Mouse (Mus musculus): ENCODE measurements around the gene Camkv. TPM values are rescaled to one million over a fixed set of nuclear protein-coding genes. Genes with fewer than 3 reads are reported as not detected.

Gene Camkv
- polyA plus RNA-seq, 1 experiment from 2014 or later, result 17.5 TPM

DNA sequence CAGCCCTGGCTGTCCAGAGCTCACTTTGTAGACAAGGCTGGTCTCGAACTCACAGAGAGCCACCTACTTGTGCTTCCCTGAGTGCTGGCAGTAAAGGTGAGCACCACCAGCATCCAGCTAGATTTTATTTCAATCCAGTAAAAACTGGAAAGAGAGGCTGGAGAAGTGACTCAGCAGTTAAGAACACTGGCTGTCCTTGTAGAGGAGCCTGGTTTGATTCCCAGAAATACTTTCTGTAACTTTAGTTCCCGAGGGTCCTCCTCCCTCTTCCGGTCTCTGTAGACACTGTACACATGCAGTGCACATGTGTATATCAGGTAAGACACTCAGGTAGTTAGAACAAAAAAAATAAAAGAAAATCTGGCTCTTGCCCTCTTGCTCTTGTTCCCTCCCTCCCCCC lies 52.5 kb downstream of the Camkv start:
- Histone ChIP-seq H3K9me3 (no peaks in the 10 kb centered on the region), H3K27ac (no peak overlapping the region), H3K4me3 (no peak overlapping the region), H3K36me3 (replicated peaks) (no peaks in the 10 kb centered on the region), H3K4me1 (peaks cover 50% of the 10 kb centered on the region), H3K27me3 (ENCODE audit: poor library complexity, severe bottlenecking) (peaks cover 33% of the 10 kb centered on the region)
- 75% methylated on average over 3 of the region's 3 CpGs for WGBS
- DNase-seq (ENCODE audit: extremely low spot score, low spot score), result no peak

DNA sequence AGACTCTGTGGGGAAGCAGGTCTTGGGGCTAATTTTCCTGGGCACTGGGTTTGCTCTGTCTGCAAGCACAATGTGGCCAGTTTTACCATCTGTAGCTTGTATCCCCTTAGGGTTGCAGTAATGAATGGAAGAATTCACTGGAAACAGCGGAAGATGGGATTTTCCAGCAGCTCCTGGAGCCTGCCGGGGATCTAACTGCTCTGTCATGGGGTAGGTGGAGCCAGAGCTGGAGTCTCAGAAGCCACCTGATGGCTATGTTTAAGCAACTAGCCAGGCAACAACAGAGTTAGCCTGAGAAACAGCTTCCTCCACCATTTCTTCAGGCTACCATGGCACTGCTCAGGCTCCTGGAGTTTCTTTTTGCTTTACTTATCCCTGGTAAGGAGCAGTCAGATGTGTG lies 56.7 kb downstream of the Camkv start, which contains the start of gene Cdhr4:
TSS of gene Cdhr4 (plus strand) at position 301 of the 400 bp plus-strand sequence.
- 70% methylated on average over 2 of the region's 2 CpGs for WGBS
- peaks cover 11% of the 10 kb centered on the region for H3K4me1 ChIP-seq
- H3K27me3 ChIP-seq (ENCODE audit: poor library complexity, severe bottlenecking), result no peaks in the 10 kb centered on the region
- no peaks in the 10 kb centered on the region for H3K36me3 ChIP-seq (replicated peaks)
- no peaks in the 10 kb centered on the region for H3K9me3 ChIP-seq
- no peak for DNase-seq (ENCODE audit: extremely low spot score, low spot score)
- no peak within 1 kb of the TSS for H3K27ac ChIP-seq
- H3K4me3 ChIP-seq, result no peak within 1 kb of the TSS

DNA sequence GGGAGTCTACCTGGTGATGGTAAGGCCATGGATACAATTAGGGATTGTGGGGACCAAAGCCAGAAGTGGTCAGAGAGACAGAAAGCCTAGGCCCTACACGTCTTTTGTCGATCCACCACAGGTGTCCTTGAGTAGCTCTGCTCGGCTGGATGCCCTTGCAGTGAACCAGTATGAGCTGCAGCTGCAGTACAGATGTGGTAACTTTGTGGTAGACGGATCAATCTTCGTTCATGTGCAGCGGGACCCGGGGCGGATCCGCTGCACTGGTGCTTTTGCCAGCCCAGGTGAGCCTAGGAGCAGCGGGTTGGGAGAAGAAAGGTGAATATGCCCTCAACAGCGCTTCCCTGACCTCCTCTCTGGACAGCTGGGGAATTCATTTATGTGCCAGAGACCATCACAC lies 57.5 kb downstream of the Camkv start:
- no peak for DNase-seq (ENCODE audit: extremely low spot score, low spot score)
- Histone ChIP-seq H3K4me1 (peaks cover 9% of the 10 kb centered on the region), H3K27ac (no peak overlapping the region), H3K9me3 (no peaks in the 10 kb centered on the region), H3K36me3 (replicated peaks) (no peaks in the 10 kb centered on the region), H3K4me3 (no peak overlapping the region), H3K27me3 (ENCODE audit: poor library complexity, severe bottlenecking) (no peaks in the 10 kb centered on the region)
- 77% methylated on average over 11 of the region's 11 CpGs for WGBS

DNA sequence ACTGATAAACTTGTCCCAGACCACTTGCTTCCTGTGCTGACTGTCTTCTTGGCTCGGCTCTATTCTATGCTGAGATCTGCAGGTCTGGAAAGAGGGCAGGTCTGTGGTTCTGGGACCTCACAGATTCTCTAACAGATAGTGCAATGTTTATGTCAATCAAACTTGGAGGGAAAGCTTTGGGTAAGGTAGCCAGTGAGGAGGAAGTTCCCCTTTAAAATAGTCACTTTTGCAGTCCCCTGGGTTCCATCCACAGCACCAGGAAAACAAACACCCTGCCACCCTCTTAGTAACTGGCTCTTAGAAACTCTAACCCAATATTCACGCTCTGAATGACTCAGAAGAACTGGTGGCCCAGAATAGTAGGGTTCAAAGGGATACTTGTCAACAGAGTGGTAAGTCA lies 59.0 kb downstream of the Camkv start:
- no peak overlapping the region for H3K27ac ChIP-seq
- WGBS, result 80% methylated on average over 2 of the region's 2 CpGs
- no peak for DNase-seq (ENCODE audit: extremely low spot score, low spot score)

DNA sequence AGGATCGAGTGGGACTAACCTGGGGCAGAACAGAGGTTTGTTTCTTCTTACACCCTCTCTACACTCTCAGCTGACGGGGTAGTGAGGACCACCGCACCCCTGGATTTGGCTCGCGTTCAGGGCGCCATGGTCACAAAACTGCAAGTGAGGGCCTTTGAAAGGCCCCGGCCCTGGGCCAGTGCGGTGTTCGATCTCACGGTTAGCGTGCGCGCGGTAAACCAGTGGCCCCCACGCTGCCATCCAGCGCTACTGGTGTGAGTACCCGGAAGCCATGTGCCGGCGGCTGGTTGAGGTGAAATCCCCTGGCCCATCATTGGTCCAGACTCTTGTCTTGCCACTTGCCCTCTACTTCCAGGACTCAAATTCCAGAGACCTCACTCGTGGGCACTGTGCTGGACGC lies 60.0 kb downstream of the Camkv start:
- Histone ChIP-seq H3K27ac (no peak overlapping the region), H3K4me1 (peaks cover 3% of the 10 kb centered on the region; the same call in 1 of the 2 replicates), H3K4me3 (no peak overlapping the region), H3K27me3 (ENCODE audit: poor library complexity, severe bottlenecking) (no peaks in the 10 kb centered on the region), H3K9me3 (no peaks in the 10 kb centered on the region), H3K36me3 (replicated peaks) (no peaks in the 10 kb centered on the region)
- DNase-seq (ENCODE audit: extremely low spot score, low spot score), result no peak
- WGBS, result 95% methylated on average over 21 of the region's 21 CpGs

More for the DNA sequence above, 59.0 kb downstream of the Camkv start:
- no peak overlapping the region for H3K4me3 ChIP-seq
- H3K27me3 ChIP-seq (ENCODE audit: poor library complexity, severe bottlenecking), result no peaks in the 10 kb centered on the region
- H3K9me3 ChIP-seq, result no peaks in the 10 kb centered on the region
- peaks cover 3% of the 10 kb centered on the region; the same call in 1 of the 2 replicates for H3K4me1 ChIP-seq
- H3K36me3 ChIP-seq (replicated peaks), result no peaks in the 10 kb centered on the region

DNA sequence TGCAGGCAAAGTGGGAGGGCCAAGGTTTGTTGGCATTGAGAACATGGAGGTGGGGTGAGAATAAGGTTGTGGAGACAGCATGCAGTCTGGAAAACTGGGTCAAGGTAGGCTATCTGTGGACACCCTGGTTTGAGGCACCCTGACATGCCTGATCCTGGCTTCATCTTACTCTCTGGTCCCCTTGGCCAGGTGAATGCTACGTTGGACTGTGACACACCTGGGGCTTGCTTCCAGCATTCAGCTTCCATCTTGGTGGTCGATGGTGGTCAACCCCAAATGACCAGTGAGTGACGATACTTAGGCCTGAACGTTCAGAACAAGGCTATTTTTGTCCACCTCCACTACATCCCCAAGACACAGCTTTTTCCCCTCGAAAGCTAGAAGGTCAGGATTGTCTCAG lies 60.6 kb downstream of the Camkv start, which contains the start of gene Gm20662:
TSS of gene Gm20662 (plus strand) at position 301 of the 400 bp plus-strand sequence.
- Histone ChIP-seq H3K27ac (no peak within 1 kb of the TSS), H3K4me3 (no peak within 1 kb of the TSS), H3K27me3 (ENCODE audit: poor library complexity, severe bottlenecking) (no peaks in the 10 kb centered on the region), H3K36me3 (replicated peaks) (no peaks in the 10 kb centered on the region), H3K4me1 (peaks cover 3% of the 10 kb centered on the region; the same call in 1 of the 2 replicates), H3K9me3 (no peaks in the 10 kb centered on the region)
- no peak for DNase-seq (ENCODE audit: extremely low spot score, low spot score)
- 92% methylated on average over 5 of the region's 5 CpGs for WGBS

Other genes with a start within 250 kb of the Camkv start
- 10.0 and 11.2 TPM in 2 replicates for gene Sema3f, start 225.2 kb upstream of the Camkv start, polyA plus RNA-seq (2016; fragmentation: Nextera tagmentation; extraction: Ambion mirVana)
- gene Rbm5, start 164.7 kb upstream of the Camkv start, polyA plus RNA-seq (2016; fragmentation: Nextera tagmentation; extraction: Ambion mirVana), result 185 and 192 TPM in 2 replicates
- 112 and 114 TPM in 2 replicates for gene Rbm6, start 62.4 kb upstream of the Camkv start, polyA plus RNA-seq (2016; fragmentation: Nextera tagmentation; extraction: Ambion mirVana)
- 12.2 and 12.5 TPM in 2 replicates for gene Mon1a, start 47.5 kb upstream of the Camkv start, polyA plus RNA-seq (2016; fragmentation: Nextera tagmentation; extraction: Ambion mirVana)
- 0.49 and 0.60 TPM in 2 replicates for gene Mst1r, start 28.8 kb upstream of the Camkv start, polyA plus RNA-seq (2016; fragmentation: Nextera tagmentation; extraction: Ambion mirVana)
- gene Actl11, start 7.2 kb upstream of the Camkv start, polyA plus RNA-seq (2016; fragmentation: Nextera tagmentation; extraction: Ambion mirVana), result not detected in 2 replicates
- gene Traip, start 14.5 kb downstream of the Camkv start, polyA plus RNA-seq (2016; fragmentation: Nextera tagmentation; extraction: Ambion mirVana), result 40.8 and 46.3 TPM in 2 replicates
- gene Uba7, start 39.8 kb downstream of the Camkv start, polyA plus RNA-seq (2016; fragmentation: Nextera tagmentation; extraction: Ambion mirVana), result 6.8 and 10.0 TPM in 2 replicates
- 0.92 and 1.4 TPM in 2 replicates for gene Gm20661, start 47.4 kb downstream of the Camkv start, polyA plus RNA-seq (2016; fragmentation: Nextera tagmentation; extraction: Ambion mirVana)
- 35.0 TPM in 2 replicates for gene Inka1, start 50.2 kb downstream of the Camkv start, polyA plus RNA-seq (2016; fragmentation: Nextera tagmentation; extraction: Ambion mirVana)
- gene Cdhr4, start 56.8 kb downstream of the Camkv start, polyA plus RNA-seq (2016; fragmentation: Nextera tagmentation; extraction: Ambion mirVana), result 1.7 and 2.7 TPM in 2 replicates
- not detected in 2 replicates for gene Gm20662, start 60.7 kb downstream of the Camkv start, polyA plus RNA-seq (2016; fragmentation: Nextera tagmentation; extraction: Ambion mirVana)
- 50.8 and 53.0 TPM in 2 replicates for gene Ip6k1, start 66.8 kb downstream of the Camkv start, polyA plus RNA-seq (2016; fragmentation: Nextera tagmentation; extraction: Ambion mirVana)
- 25.5 and 27.9 TPM in 2 replicates for gene Gmppb, start 113.6 kb downstream of the Camkv start, polyA plus RNA-seq (2016; fragmentation: Nextera tagmentation; extraction: Ambion mirVana)
- gene Amigo3, start 117.5 kb downstream of the Camkv start, polyA plus RNA-seq (2016; fragmentation: Nextera tagmentation; extraction: Ambion mirVana), result 2.3 and 3.4 TPM in 2 replicates
- gene Mst1, start 144.8 kb downstream of the Camkv start, polyA plus RNA-seq (2016; fragmentation: Nextera tagmentation; extraction: Ambion mirVana), result 0.73 and 0.81 TPM in 2 replicates
- gene Rnf123, start 147.7 kb downstream of the Camkv start, polyA plus RNA-seq (2016; fragmentation: Nextera tagmentation; extraction: Ambion mirVana), result 32.8 and 36.2 TPM in 2 replicates
- 74.1 and 79.4 TPM in 2 replicates for gene Apeh, start 158.9 kb downstream of the Camkv start, polyA plus RNA-seq (2016; fragmentation: Nextera tagmentation; extraction: Ambion mirVana)

Measured in forebrain, embryonic 10.5 days (tissue).